In the genomic region with DNA sequence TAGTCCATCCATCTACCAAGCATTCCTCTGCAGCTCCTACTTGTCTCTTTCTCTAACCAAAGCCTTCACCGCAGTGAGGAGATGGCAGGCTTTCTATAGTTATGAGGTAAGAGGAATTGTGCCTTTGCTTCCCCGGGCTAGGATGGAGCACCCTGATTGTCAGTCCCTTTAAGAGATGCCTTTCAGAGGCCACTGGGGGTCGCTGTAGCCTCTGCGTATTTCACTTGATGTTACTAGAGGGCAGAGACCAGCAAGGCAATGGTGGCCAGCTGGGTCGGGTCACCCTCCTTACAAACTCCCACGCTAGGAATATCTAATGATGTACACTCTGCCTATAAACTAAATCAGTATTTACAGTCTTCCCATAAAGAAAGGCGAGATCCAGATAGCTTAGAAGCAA, we compare ENCODE assay signal across 10 mouse cellular contexts. TPM values are rescaled to one million over a fixed set of nuclear protein-coding genes. Genes with fewer than 3 reads are reported as not detected.
DNase-seq lines count a peak whose midpoint lies in the region; ATAC-seq and TF ChIP-seq lines count a peak whose summit lies in the region.
"Had no signal": no experiment of that assay in that cellular context is flagged by ENCODE, and none has a peak within 500 bp of the region (broad histone marks: within the 10 kb centered on the region; RNA-seq: fewer than 3 reads in every experiment).

No protein-coding gene starts in this region.

- H3K9me3 ChIP-seq in CH12.LX (replicated peaks; ENCODE audit: low read length): no peaks in the 10 kb centered on the region
- no peaks in the 10 kb centered on the region for H3K9me3 ChIP-seq in kidney, embryonic 14.5 days (ENCODE audit: control insufficient read depth, low read length)
- H3K9me3 ChIP-seq: neural tube, embryonic 13.5 days had no signal

- H3K9ac ChIP-seq in CH12.LX (ENCODE audit: insufficient read depth, low read depth): no peak overlapping the region
- no peak overlapping the region for H3K9ac ChIP-seq in kidney, embryonic 14.5 days (ENCODE audit: low read depth, low read length)
- H3K9ac ChIP-seq: neural tube, embryonic 13.5 days had no signal

- peak overlapping the region; percentile 31 for H3K4me2 ChIP-seq in CH12.LX (ENCODE audit: insufficient read depth, low read depth, poor library complexity, severe bottlenecking)
- no peak overlapping the region for H3K4me2 ChIP-seq in kidney, embryonic 14.5 days (replicated peaks; ENCODE audit: low read depth, low read length)
- H3K4me2 ChIP-seq: neural tube, embryonic 13.5 days had no signal

- H3K36me3 ChIP-seq in CH12.LX (replicated peaks in 1 of 2; ENCODE audit: control insufficient read depth in 1 of 2, insufficient read depth in 1 of 2, low read length in 1 of 2): no peaks in the 10 kb centered on the region
- no peaks in the 10 kb centered on the region for H3K36me3 ChIP-seq in kidney, embryonic 14.5 days (ENCODE audit: control insufficient read depth, insufficient read depth, low read length)
- H3K36me3 ChIP-seq: neural tube, embryonic 13.5 days had no signal

- H3K27me3 ChIP-seq in CH12.LX (replicated peaks): peaks cover 1% of the 10 kb centered on the region
- no peaks in the 10 kb centered on the region for H3K27me3 ChIP-seq in kidney, embryonic 14.5 days (ENCODE audit: control insufficient read depth, insufficient read depth, low read length)
- H3K27me3 ChIP-seq: neural tube, embryonic 13.5 days had no signal

- DNase-seq in heart, adult 8-10 months (ENCODE audit: low spot score): peak; percentile 26
- no peak for DNase-seq in heart, adult 9 months (ENCODE audit: low spot score in 2 of 2)
- DNase-seq in CH12.LX (ENCODE audit: extremely low read depth): peak; percentile 67
- peak; percentile 64 for DNase-seq in adrenal gland, postnatal 25 days
- DNase-seq in right cerebral cortex, adult 2 months (ENCODE audit: low spot score in 2 of 2): no peak

- H3K27ac ChIP-seq in CH12.LX (ENCODE audit: insufficient read depth, low read depth): no peak overlapping the region
- no peak overlapping the region for H3K27ac ChIP-seq in kidney, embryonic 14.5 days (ENCODE audit: low read depth, low read length)
- H3K27ac ChIP-seq: neural tube, embryonic 13.5 days had no signal

- no peak overlapping the region for H3K4me3 ChIP-seq in CH12.LX (replicated peaks in 1 of 3; ENCODE audit: low read depth in 2 of 3, low read length in 2 of 3, poor library complexity in 1 of 3)
- no peak overlapping the region for H3K4me3 ChIP-seq in kidney, embryonic 14.5 days (ENCODE audit: low read length)
- H3K4me3 ChIP-seq: neural tube, embryonic 13.5 days had no signal

- 49% methylated on average over 7 of the region's 7 CpGs for WGBS in kidney, embryonic 14.5 days

- no peaks in the 10 kb centered on the region for H3K79me2 ChIP-seq in CH12.LX (replicated peaks; ENCODE audit: control insufficient read depth, extremely low read depth, insufficient read depth, poor library complexity, severe bottlenecking)

- in situ Hi-C loops in CH12.LX (cut with MboI; ENCODE audit: low pct_ligation_motif_present, low pct_unique_long_range_greater_than_20kb, low sequenced_read_pairs): loop anchor here (25.0 kb wide), 1 partner anchor 380 kb away; no protein-coding TSS in a partner anchor

- TF ChIP-seq POLR2A in CH12.LX (IDR thresholded peaks at IDR 0.05; ENCODE audit: low read depth, low read length): no peak

- ATAC-seq in kidney, embryonic 14.5 days (ENCODE audit: low FRiP score, low TSS enrichment): peak; percentile 73; the same call in 1 of the 2 replicates
- ATAC-seq in megakaryocyte, adult 5-6 weeks (ENCODE audit: poor library complexity, severe bottlenecking): peak; percentile 62
- ATAC-seq in activated CD4-positive, CD25-positive, alpha-beta regulatory T cell, adult 4 months: no peak

- no peak for TF ChIP-seq EP300 in CH12.LX (IDR thresholded peaks at IDR 0.05; ENCODE audit: low read length)

- TF ChIP-seq CTCF in CH12.LX (conservative IDR thresholded peaks at IDR 0.05 in 1 of 2, IDR thresholded peaks at IDR 0.05 in 1 of 2; ENCODE audit: low read depth in 2 of 2, low read length in 2 of 2): peak; percentile 33 to 89; a peak in 3 of 4 replicates

- peaks cover 0 to 25% of the 10 kb centered on the region in 2 experiments; a peak in 3 of 4 replicates for H3K4me1 ChIP-seq in CH12.LX (ENCODE audit: control insufficient read depth in 1 of 2, insufficient read depth in 2 of 2)
- H3K4me1 ChIP-seq in kidney, embryonic 14.5 days (ENCODE audit: control insufficient read depth, insufficient read depth, low read length): no peaks in the 10 kb centered on the region
- H3K4me1 ChIP-seq: neural tube, embryonic 13.5 days had no signal

- dilution Hi-C loops in CH12.LX (cut with MboI; ENCODE audit: extremely low pct_ligation_motif_present, extremely low pct_unique_long_range_greater_than_20kb, low sequenced_read_pairs): no loop called here

- peak; percentile 88 for TF ChIP-seq RAD21 in CH12.LX (IDR thresholded peaks at IDR 0.05; ENCODE audit: low read depth, low read length)

TF ChIP-seq in CH12.LX, 34 proteins besides CTCF, POLR2A, EP300 and RAD21:
- peak; percentile 91 for TF ChIP-seq SMC3 (IDR thresholded peaks at IDR 0.05; ENCODE audit: low read depth, low read length)
- TF ChIP-seq TCF12 (IDR thresholded peaks at IDR 0.05; ENCODE audit: low read depth, low read length): 0 out of 2 replicates have a peak, but pooled peaks have one; percentile 16
- no peak for TF ChIP-seq ZNF384 (IDR thresholded peaks at IDR 0.05; ENCODE audit: low read depth, low read length)
- TF ChIP-seq USF2 (conservative IDR thresholded peaks at IDR 0.05; ENCODE audit: low read depth, low read length): no peak
- peak; percentile 80 for TF ChIP-seq ZC3H11A (IDR thresholded peaks at IDR 0.05; ENCODE audit: low read depth, low read length)
TF ChIP-seq in CH12.LX: peak in this region for 3.

RNA-seq across cellular contexts. Expression of a gene that starts 54.1 kb away (rescaled TPM):
- 100 to 1,000 TPM; 140 to 171 (median 168) TPM for total RNA-seq in heart, adult 8-10 months (2022)
- total RNA-seq in CH12.LX (2012; rRNA removed) (not detected in 2 replicates), CH12.LX (2014; rRNA removed) (not detected in 2 replicates)
- polyA plus RNA-seq in CH12.LX (2012; ENCODE audit: insufficient read length, low read depth): not detected in 2 replicates
- 1.0 TPM in 1 of 2 replicates, not detected in the other for total RNA-seq in adrenal gland, postnatal 25 days (2021)
- polyA plus RNA-seq in kidney, embryonic 14.5 days (2014; fragmentation: Nextera tagmentation; extraction: Ambion mirVana): not detected in 2 replicates
- total RNA-seq in megakaryocyte, adult 5-6 weeks (2015): not detected in 2 replicates
- total RNA-seq in megakaryocyte, adult 5-6 weeks (2017): not detected in 2 replicates
- polyA plus RNA-seq in activated CD4-positive, CD25-positive, alpha-beta regulatory T cell, adult 4 months (2017; shearing (Covaris generic)): under 1 TPM in 1 of 2 experiments, not detected in 1; 0.15 TPM
- total RNA-seq: hematopoietic stem cell, adult 5-6 weeks had no signal

Comparison
In these comparisons a context has a peak if more than half of its experiments do, and no peak if none do; other contexts are left out.
1. DNase-seq: peak in heart, adult 8-10 months (single experiment), CH12.LX (single experiment) and adrenal gland, postnatal 25 days (single experiment); none in heart, adult 9 months (0 of 2) and right cerebral cortex, adult 2 months (0 of 2).
2. RNA of a gene that starts 54.1 kb away (total RNA-seq): 140 to 171 TPM in heart, adult 8-10 months; 1.0 TPM in adrenal gland, postnatal 25 days, not detected in CH12.LX and not detected in megakaryocyte, adult 5-6 weeks; every median in the first group is over 10 times any median in the second.